Mouse (Mus musculus) lung, postnatal 0 days (tissue): ENCODE data around the gene Map1lc3a.

Experiments
- CTCF ChIP-seq: IDR thresholded peaks from 2 replicates; pipeline ENCODE4 v1.5.1; 2016; ENCODE audit warnings: antibody characterized with exemption, mild to moderate bottlenecking
- EP300 ChIP-seq: IDR thresholded peaks from 2 replicates; pipeline ENCODE4 v1.6.1; 2016; ENCODE audit warnings: antibody characterized with exemption, mild to moderate bottlenecking, control low read depth

GRCm38 (mm10) chr2:155276195-155276594 lies at the start of gene Map1lc3a:
- TF ChIP-seq CTCF (no peak), EP300 (no peak)
